Mouse (Mus musculus) CH12.LX (cell line): ENCODE measurements around the gene Dtx3.
"Not testable (repeated sequence)": the region's sequence is repeated elsewhere in the genome, so short reads cannot be mapped to it uniquely, and the experiment has no call there.

Experiments
- BHLHE40 ChIP-seq: IDR thresholded peaks from 2 replicates; pipeline ENCODE4 v1.6.1; 2011; ENCODE audit warnings: mild to moderate bottlenecking, low read depth, low read length, improper control_type of control experiment
- CTCF ChIP-seq, 2 experiments: IDR thresholded peaks in 1 of 2; conservative IDR thresholded peaks in 1 of 2; 2 replicates each; pipeline ENCODE4 v1.5.1; 2011 to 2012; ENCODE audit warnings: low read depth in 2 of 2, low read length in 2 of 2, improper control_type of control experiment in 1 of 2, inconsistent platforms in 1 of 2, mild to moderate bottlenecking in 1 of 2, moderate library complexity in 1 of 2
- E2F4 ChIP-seq: IDR thresholded peaks from 2 replicates; pipeline ENCODE4 v1.6.1; 2011; ENCODE audit warnings: low read depth, low read length, improper control_type of control experiment; ENCODE audit not compliant: insufficient replicate concordance
- ELF1 ChIP-seq: IDR thresholded peaks from 2 replicates; pipeline ENCODE4 v1.6.1; 2014; ENCODE audit warnings: low read depth, mild to moderate bottlenecking, inconsistent platforms, low read length, improper control_type of control experiment
- MAX ChIP-seq: IDR thresholded peaks from 2 replicates; pipeline ENCODE4 v1.6.1; 2011; ENCODE audit warnings: low read length, improper control_type of control experiment
- MEF2A ChIP-seq: IDR thresholded peaks from 2 replicates; pipeline ENCODE4 v1.6.1; 2014; ENCODE audit warnings: low read depth, mild to moderate bottlenecking, inconsistent platforms, low read length, improper control_type of control experiment, borderline replicate concordance
- MYC ChIP-seq: IDR thresholded peaks from 2 replicates; pipeline ENCODE4 v1.6.1; 2011; ENCODE audit warnings: low read depth, mild to moderate bottlenecking, improper control_type of control experiment, low read length
- NRF1 ChIP-seq: IDR thresholded peaks from 2 replicates; pipeline ENCODE4 v1.6.1; 2014; ENCODE audit warnings: low read depth, mild to moderate bottlenecking, inconsistent platforms, low read length, improper control_type of control experiment, moderate library complexity
- POLR2A ChIP-seq: IDR thresholded peaks from 2 replicates; pipeline ENCODE4 v1.6.1; 2011; ENCODE audit warnings: low read depth, mild to moderate bottlenecking, improper control_type of control experiment, low read length
- SIN3A ChIP-seq: IDR thresholded peaks from 2 replicates; pipeline ENCODE4 v1.6.1; 2012; ENCODE audit warnings: low read length, improper control_type of control experiment, inconsistent platforms
- TBP ChIP-seq: conservative IDR thresholded peaks from 2 replicates; pipeline ENCODE4 v1.6.1; 2011; ENCODE audit warnings: low read depth, low read length, improper control_type of control experiment
- TCF12 ChIP-seq: IDR thresholded peaks from 2 replicates; pipeline ENCODE4 v1.6.1; 2014; ENCODE audit warnings: low read depth, mild to moderate bottlenecking, inconsistent platforms, low read length, improper control_type of control experiment
- USF1 ChIP-seq: IDR thresholded peaks from 2 replicates; pipeline ENCODE4 v1.6.1; 2014; ENCODE audit warnings: low read depth, mild to moderate bottlenecking, inconsistent platforms, low read length, improper control_type of control experiment
- USF2 ChIP-seq: conservative IDR thresholded peaks from 2 replicates; pipeline ENCODE4 v1.6.1; 2011; ENCODE audit warnings: low read depth, low read length, improper control_type of control experiment

GRCm38 (mm10) chr10:127151233-127151632 is 44.3 kb downstream of the Dtx3 start:
- TF ChIP-seq POLR2A; CTCF (conservative IDR thresholded peaks at IDR 0.05 in 1 of 2, IDR thresholded peaks at IDR 0.05 in 1 of 2; ENCODE audit: low read depth in 2 of 2, low read length in 2 of 2); TCF12; MEF2A; TBP; USF1; BHLHE40; SIN3A; ELF1; MAX; NRF1; USF2; E2F4; MYC: not testable (repeated sequence)
